Mouse (Mus musculus) CD4-positive, CD25-positive, alpha-beta regulatory T cell, adult 2 months (primary cell): ENCODE results near the gene Spint2.
"Not testable (repeated sequence)": the region's sequence is repeated elsewhere in the genome, so short reads cannot be mapped to it uniquely, and the experiment has no call there.

Experiments used
- DNase-seq: peaks from one replicate; pipeline ENCODE4 v3.0.0-alpha.2; 2012; ENCODE audit warnings: low read depth, low spot score

Gene Spint2

DNA sequence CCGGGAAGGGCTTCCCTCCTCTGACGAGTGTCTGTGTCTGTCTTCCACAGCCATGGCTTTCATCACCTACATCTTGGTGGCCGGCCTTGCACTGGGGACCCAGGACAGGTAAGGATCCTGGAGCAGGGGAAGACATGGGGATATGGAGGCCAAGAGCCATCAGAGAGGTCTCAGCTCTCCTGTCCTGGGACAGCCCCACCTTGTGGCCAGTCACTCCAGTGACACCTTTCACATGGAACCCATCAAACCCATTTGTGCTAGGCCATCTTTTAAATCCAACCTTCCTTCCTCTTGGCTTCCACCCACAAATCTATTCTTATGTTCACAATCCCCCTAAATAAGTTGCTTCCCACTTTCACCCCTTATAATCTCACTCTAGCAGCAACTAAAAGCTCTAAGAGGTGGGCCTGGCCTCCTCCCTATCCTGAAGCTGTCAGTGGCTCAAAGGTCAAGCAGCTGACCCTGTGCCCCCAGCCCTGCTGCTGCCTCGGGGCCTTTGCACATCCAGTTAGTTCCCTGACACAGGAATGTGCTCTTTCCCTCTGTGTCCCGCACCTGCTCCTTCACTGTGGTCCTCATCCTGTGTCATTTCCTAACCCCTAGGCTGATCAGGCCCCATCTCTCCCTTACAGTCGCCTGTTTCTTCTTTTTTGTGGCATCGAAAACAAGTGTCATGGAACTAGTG lies 36.8 kb downstream of the Spint2 start:
- DNase-seq = peak; percentile 75

DNA sequence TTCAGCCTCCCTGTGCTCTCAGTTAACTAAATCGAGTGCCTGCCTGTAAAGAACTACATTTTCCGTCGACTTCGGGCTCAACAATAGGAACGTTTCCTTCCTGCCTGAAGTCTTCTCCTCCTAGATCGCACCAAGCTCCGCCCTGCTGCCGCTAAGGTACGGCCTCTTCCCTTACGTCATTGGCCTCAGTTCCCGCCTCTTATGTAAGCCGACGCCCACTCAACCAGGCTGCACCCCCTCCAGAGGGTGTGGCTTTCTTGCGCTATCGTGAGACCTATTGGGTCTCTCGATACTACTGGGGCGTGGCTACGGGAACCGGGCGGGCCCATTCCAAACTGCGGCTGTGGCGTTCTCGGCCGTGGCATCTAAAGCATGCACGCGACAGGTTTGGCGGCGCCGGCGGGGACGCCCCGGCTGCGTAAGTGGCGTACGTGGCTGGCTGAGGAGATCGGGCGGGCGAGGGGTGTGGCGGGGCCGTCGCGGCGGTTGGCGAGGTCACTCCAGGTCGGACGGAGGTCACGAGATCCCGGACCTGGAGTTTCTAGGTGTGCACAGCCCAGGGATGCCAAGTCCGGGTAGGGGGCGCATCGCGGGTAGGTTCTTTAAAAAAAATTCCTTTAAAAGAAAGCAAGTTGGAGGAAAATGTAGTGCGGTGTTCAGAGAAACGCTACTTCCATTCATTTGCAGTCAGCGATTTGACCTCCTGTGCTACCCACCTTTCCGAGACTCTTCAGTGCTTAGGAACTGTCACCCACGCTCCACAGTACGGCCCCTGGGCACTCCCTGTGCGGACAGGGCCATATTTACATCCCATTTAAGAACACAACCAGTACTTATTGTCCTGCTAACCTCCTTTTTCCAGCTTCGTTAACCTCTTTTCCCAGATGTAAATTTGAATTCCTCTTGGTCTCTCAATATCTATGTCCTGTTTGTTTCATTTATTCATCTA lies 43.4 kb downstream of the Spint2 start, which contains the start of gene Yif1b:
Gene Yif1b (plus strand): TSS at position 311 of the 949 bp plus-strand sequence.
- peak; percentile 100 for DNase-seq

- not testable (repeated sequence) for DNase-seq
Measured at GRCm38 (mm10) chr7:29237596-29237995, 44.1 kb downstream of the Spint2 start.

GRCm38 (mm10) chr7:29236593-29236992 lies 45.1 kb downstream of the Spint2 start:
- no peak for DNase-seq

DNA sequence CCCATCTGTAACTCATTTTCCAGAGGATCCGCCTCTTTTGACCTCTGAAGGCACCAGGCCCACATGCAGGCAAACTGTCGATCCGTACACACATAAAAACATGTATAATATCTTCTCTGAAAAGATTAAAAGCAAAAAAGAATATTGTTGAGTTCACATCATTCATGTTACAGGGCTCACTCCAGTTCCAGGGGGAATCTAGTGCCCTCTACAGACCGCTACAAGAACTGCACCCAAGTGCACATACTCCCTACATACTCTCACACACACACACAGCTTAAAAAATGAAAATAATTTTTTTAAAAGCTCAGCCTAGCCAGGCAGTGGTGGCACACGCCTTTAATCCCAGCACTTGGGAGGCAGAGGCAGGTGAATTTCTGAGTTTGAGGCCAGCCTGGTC lies 47.1 kb downstream of the Spint2 start:
- peak; percentile 45 for DNase-seq

DNA sequence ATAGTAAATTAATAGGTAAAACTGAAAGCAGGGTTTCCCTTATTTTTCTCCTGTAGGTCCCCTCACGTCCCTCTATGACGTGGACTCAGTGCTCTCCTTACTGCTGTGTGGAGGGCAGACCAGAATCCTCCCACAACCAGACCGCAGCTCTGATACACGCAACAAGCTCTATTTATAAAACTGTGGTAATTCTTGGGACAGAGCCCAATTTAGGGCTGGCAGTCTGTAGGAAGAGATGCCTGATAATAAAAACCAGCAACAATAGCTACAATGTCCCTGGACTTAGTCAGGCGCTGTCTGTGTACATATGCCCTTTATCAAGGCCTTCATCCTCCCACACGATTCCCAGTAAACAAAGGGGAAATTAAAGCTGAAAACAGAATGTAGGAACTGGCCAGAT lies 48.0 kb downstream of the Spint2 start:
- DNase-seq = no peak

GRCm38 (mm10) chr7:29232247-29233013 lies 49.3 kb downstream of the Spint2 start, which contains the start of gene Kcnk6:
TSS of gene Kcnk6 (minus strand) at chr7:29232515.
- DNase-seq = peak; percentile 55

- no peak for DNase-seq
Measured at GRCm38 (mm10) chr7:29231517-29231916, 50.2 kb downstream of the Spint2 start.

GRCm38 (mm10) chr7:29230560-29230959 lies 51.2 kb downstream of the Spint2 start:
- DNase-seq = no peak

DNA sequence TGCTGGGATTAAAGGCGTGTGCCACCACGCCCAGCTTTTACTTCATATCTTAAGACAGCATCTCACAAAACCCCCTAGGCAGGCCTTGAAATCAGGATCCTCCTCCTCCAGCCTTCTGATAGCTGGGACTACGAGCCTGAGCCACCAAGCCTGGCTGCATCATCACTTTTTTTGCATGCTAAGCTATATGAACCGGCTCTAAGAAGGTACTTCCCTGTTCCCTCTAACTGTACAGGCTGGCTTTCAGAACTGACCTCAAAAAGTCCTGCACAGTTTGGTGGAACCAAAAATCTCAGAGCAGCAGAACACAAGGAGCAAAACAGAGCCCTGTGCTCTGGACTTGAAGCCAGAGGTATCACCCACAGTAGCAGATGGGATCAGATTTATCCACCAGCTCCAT lies 53.5 kb downstream of the Spint2 start:
- no peak for DNase-seq

GRCm38 (mm10) chr7:29225520-29225919 lies 56.2 kb downstream of the Spint2 start:
- DNase-seq = no peak

GRCm38 (mm10) chr7:29224756-29225394 lies 56.8 kb downstream of the Spint2 start:
- peak; percentile 58 for DNase-seq

- no peak for DNase-seq
Measured at GRCm38 (mm10) chr7:29214846-29215245, 66.9 kb downstream of the Spint2 start.

DNA sequence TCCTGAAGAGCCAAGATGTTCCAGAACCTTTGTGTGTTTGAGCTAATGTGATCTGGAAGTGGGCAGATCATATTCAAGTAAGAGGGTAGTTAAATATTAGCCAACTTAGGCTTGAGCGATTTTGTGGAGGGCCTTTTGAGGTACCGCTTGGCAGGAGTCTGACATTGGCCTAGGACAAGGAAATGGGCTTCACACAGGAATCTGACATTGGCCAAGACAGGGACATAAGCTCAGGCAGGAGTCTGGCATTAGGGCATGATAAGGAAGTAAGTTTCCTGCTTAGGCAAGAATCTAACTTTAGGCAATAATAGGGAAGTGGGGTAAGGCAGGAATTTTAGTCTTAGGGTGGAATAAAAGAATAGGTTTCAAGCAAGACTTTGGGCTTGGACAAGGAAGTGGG lies 67.5 kb downstream of the Spint2 start:
- DNase-seq = no peak

DNA sequence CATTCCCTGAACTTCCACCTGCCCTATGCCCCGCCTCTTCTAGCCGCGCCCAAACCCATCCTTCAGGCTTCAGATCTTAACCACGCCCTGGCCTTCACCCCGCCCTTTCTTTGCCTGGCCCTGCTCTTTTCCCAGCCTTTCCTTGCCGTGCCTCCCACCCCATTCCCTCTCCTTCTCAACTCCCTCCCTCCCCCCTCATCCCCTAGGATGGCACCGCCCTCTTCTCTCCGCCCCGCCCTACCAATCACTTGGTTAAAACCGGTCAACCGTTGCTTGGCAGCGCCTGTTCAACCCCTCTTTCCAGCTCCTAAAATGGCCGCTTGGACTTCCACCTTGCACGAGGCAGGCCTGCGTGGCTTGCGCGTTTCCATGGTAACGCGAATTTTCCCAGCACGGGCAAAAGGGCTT lies 68.0 kb downstream of the Spint2 start, which contains the start of gene Catsperg1:
Gene Catsperg1 (minus strand): TSS at position 361 of the 408 bp plus-strand sequence.
- DNase-seq = no peak

- not testable (repeated sequence) for DNase-seq
Measured at GRCm38 (mm10) chr7:29212775-29213560, 68.7 kb downstream of the Spint2 start.

- DNase-seq = no peak
Measured at GRCm38 (mm10) chr7:29212199-29212765, 69.4 kb downstream of the Spint2 start.

DNA sequence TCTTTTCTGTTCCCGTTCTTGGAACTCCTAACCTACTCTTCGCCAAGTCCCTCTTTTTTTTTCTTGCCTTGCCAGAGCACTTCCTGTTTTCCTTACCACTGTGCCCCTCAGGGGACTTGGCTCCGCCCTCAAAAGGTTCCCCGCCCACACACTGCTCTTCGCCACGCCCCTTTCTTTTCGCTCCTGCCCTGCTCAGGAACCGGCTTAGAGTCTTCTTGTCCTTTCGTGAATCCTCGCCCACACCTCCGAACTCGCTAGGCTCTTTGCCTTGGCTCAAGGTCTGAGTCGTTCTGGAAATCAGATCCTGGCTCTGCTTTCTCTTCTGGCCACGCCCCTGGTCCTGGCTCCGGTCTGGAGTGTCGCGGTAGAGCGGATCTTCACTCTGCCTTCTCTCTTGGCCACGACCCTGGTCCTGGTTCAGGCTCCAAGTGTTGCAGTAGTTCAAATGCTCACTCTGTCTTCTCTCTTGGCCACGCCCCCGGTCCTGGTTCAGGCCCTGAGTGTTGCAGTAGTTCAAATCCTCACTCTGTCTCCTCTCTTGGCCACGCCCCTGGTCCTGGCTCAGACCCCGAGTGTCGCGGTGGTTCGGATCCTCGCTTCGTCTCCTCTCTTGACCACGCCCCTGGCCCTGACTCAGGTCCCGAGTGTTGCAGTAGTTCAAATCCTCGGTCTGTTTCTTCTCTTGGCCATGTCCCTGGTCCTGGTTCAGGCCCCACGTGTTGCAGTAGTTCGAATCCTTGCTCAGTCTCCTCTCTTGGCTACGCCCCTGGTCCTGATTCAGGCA lies 70.1 kb downstream of the Spint2 start:
- DNase-seq = peak; percentile 91

GRCm38 (mm10) chr7:29211013-29211412 lies 70.7 kb downstream of the Spint2 start:
- peak; percentile 71 for DNase-seq
